Mouse (Mus musculus) gastrocnemius, postnatal 25 days (tissue): ENCODE measurements around the gene Tifa. TPM values are rescaled to one million over a fixed set of nuclear protein-coding genes. Genes with fewer than 3 reads are reported as not detected.
A peak's percentile ranks its signal among the peaks of the same experiment; 100 is the strongest.

Experiments
- DNase-seq: peaks from one replicate; pipeline ENCODE4 v3.0.0; 2022
- total RNA-seq, 2 experiments: library from RNA; stranded (reverse); gene quantifications; 1 replicate in 1 of 2; 2 replicates in 1 of 2; pipeline ENCODE4 v1.2.3; 2021

Gene Tifa
- total RNA-seq, 2 experiments from 2014 or later, result 0.67 to 0.70 TPM

DNA sequence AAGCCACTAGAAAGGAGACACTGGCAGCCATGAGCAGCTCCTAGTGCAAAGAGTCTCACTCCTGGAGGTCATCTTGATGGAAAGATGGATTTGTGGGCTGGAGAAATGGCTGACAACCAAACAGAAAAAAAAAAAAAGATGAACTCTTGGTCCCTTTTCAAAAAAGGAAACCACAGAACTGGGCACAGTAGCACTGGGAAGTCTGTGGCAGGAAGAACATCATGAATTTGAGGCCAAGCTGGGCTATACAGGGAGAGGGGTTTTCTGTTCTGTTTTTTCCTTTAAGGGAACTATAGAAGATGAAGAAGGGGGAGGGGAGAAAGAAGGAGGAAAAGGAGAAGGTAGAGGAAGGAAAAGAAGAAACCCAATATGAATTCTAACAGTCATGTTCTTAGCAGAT lies 2.6 kb upstream of the Tifa start:
- DNase-seq, result no peak

DNA sequence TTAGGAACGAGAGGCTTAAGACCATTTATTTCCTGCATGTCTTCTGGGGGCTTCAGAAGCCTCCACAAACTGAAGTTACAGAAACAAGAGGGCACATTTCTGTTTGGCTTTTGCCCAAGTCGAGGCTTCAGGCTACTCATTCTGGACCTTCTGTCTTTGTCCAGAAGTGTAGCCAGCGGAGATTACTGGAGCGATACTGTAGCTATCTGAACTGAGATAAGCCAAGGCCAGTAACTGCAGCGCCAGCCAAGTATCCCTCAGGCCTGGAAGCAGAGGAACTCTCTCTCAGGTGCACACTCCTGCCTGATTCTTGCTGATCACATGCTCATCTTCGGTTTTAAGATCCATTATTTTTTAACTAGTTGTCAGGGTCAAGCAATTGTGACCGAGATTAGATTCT lies 1.6 kb upstream of the Tifa start:
- DNase-seq, result no peak

DNA sequence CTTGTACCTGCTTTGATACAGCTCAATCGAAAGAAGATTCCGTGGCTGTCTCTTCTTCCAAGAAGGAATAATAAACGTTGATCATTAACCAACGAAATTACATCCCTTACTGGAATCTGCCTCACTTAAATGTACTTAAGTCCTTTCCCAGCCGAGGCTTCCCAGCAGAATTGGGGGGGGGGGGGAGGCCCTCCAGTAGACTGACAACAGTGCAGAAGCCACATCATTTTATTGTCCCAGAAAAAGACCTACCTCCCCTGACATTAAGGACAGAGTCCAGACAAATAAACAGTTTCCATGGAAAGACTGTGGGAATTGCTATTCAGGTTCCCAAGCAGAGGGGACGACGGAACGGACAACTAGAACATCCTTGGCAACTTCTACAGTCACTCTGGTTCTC lies 686 bp upstream of the Tifa start:
- no peak for DNase-seq

DNA sequence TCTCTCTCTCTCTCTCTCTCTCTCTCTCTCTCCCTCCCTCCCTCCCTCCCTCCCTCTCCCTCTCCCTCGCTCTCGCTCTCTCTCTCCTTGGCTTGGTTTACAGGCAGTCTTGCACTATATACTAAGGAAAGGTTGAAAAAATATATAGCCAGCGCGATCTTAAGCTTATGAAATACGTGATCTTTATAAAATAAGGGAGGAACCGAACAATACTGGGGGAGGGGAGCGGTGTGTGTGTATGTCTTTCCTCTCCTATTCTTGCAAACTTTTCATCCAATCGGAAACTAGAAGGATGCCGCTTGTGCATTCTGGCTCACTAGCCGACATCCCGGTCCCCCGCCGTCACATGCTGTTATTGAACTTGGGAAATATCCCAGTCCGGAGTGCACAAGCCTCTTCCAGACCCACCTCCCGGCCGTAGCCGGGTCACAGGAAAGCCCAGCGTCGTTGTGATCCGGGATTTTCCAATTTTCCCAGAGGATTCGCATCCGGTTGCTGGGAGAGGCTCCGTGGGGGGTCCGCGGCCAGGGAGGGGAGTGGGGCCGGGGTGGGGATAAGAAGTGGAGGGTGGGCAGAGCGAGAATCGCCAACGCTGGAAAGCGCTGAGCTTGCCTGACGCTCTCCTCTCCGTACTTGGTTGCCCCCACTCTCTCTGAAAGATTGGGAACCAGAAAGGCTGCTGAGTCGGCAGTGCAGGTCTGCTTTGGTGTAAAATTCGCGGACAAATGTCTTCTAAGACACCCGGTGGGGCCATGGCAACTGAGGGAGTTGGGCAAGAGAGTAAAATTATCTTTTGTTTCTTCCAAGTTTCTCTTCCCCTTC lies 840 bp downstream of the Tifa start:
- DNase-seq, result peak; percentile 12

DNA sequence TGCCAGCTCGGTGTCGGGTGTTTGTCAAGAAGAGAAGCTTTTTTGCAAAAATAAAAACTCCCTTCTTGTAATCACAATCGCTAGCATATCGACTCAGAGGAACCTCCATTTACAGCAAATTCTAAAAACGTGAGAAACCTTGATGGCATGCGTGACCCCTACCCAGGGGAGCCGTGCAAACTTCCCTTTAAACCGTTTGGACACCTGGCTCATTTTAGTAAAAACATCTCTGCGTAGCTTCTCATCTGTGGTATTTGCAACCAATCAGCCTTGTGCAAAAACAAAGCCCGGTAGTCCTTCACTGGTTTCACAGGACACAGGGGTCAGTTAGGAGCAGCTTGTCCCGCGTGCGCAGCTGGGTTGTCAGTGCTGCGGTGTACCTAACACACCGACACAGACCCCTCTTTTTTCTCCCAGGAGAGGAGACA lies 1.5 kb downstream of the Tifa start:
- no peak for DNase-seq

DNA sequence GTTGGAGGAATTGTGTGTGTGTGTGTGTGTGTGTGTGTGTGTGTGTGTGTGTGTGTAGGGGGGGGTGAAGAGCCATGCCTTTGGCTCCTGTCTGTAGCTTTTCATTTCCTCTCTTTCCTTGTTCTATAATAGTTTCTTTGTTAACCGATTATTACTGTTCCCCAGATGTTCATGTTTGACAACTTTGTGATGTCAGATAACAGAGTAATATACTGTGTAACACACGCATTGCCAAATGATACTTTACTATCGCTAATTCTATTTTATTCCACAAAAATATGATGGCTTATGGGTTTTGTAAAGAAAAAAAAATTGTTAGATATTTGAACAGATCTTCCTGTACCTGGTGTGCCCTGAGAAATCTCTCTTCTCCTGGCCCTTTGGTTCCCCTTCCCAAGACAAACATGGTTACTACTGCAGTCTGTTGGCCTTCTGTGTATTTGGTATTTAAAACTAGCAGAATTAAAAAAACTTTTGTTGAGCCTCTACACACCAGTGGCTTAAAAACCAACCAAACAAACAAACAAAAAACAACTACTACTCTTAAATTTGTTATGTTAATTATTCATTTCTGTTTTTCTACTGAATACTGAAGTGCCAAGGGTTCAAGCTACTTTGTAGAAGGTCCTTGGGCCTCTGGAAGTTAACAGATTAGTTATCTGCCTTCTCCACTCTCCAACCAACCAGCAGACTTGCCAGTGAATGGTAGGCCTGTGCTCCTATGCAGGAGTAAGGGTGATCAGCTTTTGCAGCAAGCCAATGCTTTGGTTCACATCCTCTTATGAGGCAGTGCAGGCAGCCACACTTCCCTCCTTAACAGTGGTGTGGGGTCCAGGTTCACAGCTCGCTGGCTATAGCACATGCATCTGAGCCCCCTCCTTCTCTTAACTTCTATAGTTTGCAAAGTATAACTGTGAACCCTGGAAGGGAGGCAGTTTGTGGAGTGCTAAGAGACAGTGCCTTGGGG lies 2.3 kb downstream of the Tifa start:
- DNase-seq, result no peak

DNA sequence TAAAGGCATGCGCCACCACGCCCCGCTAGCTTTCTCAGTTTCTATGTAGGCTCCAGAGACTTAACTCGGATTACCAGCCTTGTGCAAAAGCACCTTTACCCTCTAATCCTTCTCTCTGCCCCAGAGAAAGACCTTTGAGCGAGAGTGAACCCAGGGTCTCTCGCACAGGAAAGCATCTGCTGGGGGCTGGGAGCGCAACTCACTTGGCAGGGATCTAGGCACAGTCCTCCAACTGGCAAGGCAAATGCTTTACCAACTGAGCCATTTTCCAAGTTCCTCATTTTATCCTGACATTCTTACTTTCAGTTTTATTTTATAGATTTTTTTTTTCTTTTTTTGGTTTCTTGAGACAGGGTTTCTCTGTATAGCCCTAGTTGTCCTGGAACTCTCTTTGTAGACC lies 3.4 kb downstream of the Tifa start:
- no peak for DNase-seq

DNA sequence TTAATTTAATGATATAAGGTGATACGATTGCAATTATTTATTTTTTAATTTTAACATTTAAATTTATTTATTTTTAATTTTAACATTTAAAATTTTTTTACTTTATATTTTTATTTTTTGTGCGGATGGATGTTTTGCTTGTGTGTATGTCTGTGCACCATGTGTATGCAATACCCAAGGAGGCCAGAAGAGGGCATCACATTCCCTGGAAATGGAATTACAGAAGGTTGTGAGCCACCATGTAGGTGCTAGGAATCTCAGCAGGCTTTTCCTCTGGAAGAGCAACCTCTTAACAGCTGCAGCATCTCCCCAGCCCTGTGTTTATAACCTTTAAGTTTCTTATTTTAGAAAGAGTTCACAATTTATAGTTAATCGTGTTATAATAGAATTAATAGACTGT lies 6.2 kb downstream of the Tifa start:
- DNase-seq, result no peak

DNA sequence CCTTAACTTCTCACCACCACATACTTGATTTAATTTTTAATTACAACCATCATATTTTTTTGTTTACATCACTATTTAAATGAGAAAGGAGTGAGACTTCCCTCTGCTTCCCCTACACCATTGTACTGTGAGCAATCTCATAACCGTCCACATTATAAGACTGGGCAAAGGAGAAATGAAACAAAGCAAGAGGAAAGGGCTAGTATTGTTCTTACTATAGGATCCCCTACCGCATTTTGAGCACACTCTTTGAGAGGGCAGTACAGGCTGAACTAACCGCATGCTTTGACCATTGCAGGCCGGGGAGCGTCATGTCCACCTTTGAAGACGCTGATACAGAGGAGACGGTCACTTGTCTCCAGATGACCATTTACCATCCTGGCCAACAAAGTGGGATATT lies 6.7 kb downstream of the Tifa start:
- DNase-seq, result no peak

DNA sequence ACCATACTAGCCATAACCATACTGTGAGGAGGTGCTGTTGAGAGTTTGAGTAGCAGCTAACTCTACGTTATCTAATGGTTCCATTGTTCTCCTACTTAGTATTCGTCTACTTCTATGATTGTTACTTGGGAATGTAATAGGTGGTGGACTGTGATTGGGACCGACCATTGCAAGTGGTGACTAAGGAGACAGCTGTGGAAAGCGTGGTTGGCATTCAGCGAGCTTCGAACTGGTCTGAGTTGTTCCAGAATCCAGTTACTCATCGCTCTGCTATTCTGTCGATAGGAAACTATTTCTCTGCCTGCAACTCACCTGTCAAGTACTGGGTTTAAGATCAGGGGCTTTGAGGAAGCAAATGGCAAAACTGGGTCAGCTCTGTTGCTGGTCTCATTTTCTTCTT lies 11.6 kb downstream of the Tifa start:
- no peak for DNase-seq

DNA sequence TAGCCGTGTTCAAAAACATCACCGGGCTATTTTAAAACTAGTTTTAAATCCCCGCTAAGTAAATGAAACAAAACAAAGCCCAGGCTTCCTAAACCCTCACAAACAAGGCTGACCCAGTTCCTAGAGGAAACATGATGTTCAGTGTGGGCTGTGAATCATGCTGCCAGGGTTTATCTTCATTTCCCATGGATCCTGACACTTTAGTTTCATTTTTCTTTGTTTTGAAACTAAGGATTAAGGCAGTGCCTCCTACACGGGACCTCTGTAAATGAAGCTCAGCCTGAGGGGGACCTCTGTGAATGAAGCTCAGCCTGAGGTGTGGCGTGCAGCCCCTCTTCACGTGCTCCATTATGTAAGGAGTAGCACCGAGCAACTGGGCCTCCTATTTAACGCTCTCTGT lies 13.2 kb downstream of the Tifa start:
- no peak for DNase-seq

DNA sequence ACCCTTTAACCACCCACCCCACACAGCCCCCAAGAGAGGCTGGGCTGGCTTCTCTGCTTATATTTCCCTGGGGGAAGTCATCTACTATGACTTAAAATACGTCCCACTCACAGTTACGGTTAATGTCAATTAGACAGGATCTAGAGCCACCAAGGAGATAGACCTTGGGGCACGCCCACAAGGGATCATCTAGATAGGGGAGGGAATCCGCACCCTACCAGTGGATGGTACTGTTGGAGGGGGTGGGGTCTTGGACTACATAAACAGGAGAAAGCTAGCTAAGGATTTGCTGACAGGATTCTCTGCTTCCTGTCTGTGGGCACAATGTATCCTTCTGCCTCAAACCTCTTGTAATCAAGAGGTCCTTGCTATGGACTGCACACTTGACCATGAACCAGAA lies 14.8 kb downstream of the Tifa start:
- no peak for DNase-seq

DNA sequence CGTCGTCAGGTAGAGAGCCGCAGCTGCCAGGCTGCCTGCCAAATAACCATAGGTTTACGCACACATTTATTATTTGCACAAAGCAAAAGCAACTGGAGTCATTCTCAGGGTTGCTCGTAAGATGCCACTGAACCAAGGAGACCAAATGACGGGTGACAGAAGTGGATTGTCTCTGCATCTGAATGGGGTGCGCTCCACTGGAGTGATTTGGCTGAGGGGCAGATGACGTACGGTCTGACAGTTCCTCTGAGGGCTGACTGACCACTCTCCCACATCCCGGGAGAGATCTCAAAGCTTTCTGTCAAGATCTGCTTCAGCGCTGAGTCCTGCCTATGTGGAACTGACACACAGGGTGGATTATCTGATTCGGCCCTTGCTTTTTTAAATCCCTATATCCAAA lies 15.5 kb downstream of the Tifa start:
- no peak for DNase-seq

DNA sequence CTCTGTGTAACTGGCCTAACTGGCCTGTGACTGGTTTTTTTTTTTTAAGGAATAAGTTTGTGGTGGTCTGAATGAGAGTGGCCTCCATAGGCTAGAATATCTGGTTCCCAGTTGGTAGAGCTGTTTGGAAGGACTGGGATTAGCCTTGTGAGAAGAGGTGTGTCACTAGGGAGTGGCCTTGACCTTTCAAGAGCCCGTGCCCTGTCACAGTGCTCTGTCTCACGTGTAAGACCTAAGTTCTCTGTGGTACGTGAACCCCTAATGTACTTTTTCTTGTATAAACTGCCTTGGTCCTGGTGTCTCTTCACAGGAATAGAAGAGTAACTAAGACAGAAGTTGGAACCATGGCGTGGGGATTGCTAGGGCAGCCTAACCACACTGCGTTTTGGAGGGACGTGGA lies 16.4 kb downstream of the Tifa start:
- DNase-seq, result no peak

DNA sequence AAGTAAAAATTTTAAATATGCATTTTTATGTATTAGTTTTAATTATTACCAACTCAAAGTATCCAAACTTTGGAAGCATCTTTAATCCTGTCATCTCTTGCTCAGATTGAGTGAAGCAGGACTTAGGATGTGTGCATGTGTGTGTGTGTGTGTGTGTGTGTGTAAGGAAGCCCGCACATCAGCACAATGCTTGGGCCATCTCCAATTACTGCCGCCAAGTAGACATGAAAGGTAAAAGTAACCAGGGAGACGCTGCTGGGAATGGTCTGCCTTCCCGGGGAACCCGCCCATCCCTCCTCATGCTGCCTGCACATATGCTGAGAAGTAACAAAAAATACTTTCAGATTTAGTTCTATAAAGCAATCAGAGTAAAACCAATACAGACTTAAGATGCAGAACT lies 18.2 kb downstream of the Tifa start:
- no peak for DNase-seq

DNA sequence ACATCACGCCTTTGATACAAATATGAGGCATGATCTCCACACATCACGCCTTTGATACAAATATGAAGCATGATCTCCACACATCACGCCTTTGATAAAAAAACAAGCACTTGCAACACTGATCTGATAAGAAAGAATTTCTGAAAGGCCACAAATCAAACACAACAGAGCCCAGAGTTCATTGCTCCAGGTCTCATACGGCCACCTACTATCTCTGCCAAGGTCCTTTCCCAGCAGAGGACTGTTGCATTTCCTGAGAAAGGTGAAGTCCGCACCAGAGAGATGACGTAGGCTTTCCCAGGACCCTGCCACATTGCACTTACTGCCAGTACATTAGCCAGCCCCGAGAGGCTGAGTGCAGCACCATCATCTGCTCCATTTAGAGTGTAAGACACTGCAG lies 19.5 kb downstream of the Tifa start:
- no peak for DNase-seq

DNA sequence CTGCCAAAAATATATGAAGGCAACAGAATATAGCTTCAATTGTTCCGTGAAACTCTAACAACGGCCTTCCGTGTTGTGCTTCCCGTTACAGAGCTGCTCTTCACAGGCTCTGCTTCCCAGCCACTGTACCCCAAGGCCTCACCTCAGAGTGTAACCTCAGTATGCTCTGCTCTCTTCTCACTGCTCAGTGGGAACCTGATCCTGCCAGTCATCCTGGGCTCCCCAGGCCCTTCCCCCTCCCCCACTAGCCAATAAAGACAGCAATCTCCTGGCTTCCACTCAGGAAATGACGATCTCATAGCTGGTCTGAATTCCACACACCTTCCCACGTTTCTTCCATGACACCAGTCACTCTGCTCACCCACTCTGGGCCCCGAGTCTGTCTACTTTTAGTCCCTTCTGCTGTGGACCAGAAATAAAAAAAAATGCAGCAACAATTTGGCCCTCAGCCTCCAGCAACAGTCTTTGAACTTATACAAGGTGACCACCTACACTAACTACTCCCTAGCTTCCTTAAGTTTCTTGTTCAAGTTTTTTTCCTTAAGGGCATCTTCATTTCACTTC lies 27.6 kb downstream of the Tifa start:
- DNase-seq, result no peak

DNA sequence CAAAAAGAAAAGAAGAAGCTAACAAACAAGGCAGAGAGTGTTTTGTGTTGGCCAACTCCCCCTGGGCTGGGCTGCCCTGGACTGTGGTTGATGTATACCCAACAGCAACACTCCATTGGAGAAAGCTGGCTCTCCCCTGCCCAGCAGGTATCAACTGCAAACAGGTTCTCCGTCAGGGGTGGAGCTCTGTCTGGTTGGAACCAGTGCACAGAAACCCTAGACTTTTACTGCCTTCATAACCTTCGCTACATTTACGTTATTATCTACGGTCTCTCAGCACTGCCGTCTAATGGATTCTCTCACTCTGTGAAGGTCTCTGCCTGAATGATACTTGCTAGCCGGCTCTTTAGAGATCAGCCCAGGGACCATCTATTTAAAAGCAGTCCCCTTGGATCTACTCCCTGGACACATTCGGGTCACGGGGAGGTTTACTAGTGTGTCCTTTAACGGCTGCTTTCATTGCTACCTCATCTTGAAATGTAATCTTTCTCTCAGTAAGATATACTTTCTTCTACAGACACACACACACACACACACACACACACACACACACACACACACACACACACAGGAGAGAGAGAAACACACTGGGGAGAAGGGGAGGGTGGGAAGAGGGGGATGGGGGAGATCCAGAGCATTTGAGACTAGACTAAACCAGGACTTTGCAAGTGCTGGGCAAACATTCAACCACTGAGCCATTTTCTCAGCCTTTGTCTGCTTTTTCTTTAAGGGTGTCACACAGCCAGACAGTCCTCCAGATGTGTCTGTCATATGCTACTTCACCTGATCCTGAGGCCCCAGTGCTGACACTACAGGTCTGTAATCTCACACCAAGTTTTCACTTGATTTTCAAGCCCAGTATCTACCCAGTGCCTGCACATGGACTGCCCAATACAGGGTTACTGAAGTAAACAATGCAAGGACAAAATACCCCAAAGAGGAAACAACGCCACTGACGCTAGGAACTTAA lies 29.4 kb downstream of the Tifa start:
- DNase-seq, result no peak

DNA sequence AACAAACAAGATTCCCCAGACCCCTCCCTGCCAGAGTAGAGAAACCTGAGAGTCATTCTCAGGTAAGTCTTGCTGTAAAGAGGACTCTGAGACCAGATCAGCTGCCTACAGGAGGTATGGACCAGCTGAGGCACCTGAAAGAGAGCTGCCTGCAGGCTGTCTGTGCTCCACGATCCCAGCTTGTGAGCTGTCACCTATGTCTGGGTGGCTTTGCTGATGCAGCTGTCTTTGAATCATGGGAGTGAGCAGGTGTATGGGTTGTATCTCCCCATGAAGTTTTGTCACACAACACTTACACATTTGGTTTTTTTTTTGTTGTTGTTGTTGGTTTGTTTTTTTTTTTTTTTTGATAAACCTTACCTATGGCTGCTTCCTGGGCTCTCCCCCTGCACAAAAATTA lies 30.8 kb downstream of the Tifa start:
- DNase-seq, result no peak

DNA sequence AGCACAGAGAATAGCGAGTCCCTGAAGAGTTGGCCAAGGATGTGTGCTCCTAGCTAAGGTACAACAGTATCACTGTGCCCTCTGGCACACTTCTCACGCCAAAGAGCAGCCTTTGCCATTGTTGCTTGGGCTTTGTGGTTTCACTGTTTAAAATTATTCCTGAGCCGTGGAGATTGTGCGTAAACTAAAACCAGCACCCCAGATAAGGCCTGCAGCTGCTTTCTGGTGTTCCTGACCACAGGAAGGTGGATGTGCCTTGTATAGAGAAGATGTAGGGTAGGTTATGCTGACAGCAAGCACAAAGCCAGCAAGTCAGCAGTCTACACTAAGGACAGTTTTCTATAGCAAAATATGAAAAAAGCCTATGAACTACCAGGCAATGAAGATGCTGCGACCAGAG lies 31.6 kb downstream of the Tifa start:
- DNase-seq, result no peak

DNA sequence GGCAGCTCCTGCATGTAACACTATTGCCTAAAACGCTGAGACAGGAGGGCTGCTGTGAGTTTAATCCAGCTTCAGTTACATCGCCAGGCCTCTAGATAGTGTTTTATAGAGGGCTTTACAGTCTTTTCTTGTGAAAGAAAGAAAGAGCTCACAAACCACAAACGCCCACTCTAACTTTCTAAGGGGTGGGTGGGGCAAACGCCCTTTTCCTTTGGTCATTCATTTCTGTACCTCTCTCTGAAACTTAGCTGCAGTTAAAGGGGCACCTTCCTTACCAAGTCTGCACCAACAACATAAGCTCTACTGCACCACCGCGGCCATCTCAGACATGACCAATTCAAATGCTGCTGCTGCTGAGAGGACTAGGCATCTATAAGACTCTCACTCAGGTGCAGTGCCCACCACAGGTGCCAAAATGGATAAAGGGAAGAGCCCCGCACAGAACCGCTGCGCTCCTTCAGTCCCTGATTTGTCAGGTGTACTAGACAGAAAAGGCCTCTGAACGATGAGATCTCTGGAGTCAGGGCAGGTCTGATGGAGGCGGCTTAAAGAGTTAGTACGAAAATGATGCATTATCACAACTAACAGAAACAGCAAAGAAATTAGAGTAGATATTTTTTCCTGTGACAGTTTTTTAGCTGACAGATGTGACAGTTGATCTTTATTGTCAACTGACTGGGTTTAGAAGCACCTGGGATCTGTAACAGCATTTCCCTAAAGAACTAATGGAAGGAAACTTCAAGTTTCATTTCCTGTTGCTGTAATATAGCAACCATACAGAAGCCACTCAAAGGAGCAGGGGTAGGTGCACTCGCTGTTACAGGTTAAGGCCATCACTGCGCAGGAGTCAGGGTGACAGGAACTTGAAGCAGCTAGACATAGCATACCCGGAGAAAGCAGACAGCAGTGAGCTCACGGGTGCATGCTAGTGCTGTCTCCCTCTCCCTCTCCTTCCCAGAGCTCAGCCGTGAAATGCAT lies 34.6 kb downstream of the Tifa start:
- DNase-seq, result no peak
